15 mouse cellular contexts compared by ENCODE assay signal in genomic region chr4:134293061-134293691, GRCm38 (mm10). TPM values are rescaled to one million over a fixed set of nuclear protein-coding genes. Genes with fewer than 3 reads are reported as not detected.
DNase-seq lines count a peak whose midpoint lies in the region; ATAC-seq lines count a peak whose summit lies in the region.
"Had no signal": no experiment of that assay in that cellular context is flagged by ENCODE, and none has a peak within 500 bp of the region (broad histone marks: within the 10 kb centered on the region; RNA-seq: fewer than 3 reads in every experiment).

No protein-coding gene starts in this region.

- no peak overlapping the region for H3K27ac ChIP-seq in forebrain, embryonic 12.5 days
- H3K27ac ChIP-seq in forebrain, embryonic 13.5 days: no peak overlapping the region
- no peak overlapping the region for H3K27ac ChIP-seq in intestine, embryonic 16.5 days (ENCODE audit: low read length)
- H3K27ac ChIP-seq in intestine, embryonic 15.5 days: no peak overlapping the region
- H3K27ac ChIP-seq: kidney, embryonic 15.5 days; limb, embryonic 12.5 days; liver, embryonic 14.5 days; macrophage; midbrain, embryonic 15.5 days had no signal

- H3K4me2 ChIP-seq in forebrain, embryonic 12.5 days: no peak overlapping the region
- H3K4me2 ChIP-seq in forebrain, embryonic 13.5 days: no peak overlapping the region
- H3K4me2 ChIP-seq in intestine, embryonic 16.5 days (ENCODE audit: low read depth, low read length): no peak overlapping the region
- no peak overlapping the region for H3K4me2 ChIP-seq in intestine, embryonic 15.5 days (replicated peaks)
- H3K4me2 ChIP-seq: kidney, embryonic 15.5 days; limb, embryonic 12.5 days; midbrain, embryonic 15.5 days had no signal

- H3K9ac ChIP-seq in forebrain, embryonic 12.5 days: peak overlapping the region; percentile 0; the same call in 1 of the 2 replicates
- H3K9ac ChIP-seq in forebrain, embryonic 13.5 days: no peak overlapping the region
- H3K9ac ChIP-seq in intestine, embryonic 16.5 days (ENCODE audit: low read depth, low read length): peak overlapping the region; percentile 4; the same call in 1 of the 2 replicates
- H3K9ac ChIP-seq in intestine, embryonic 15.5 days: no peak overlapping the region
- H3K9ac ChIP-seq: kidney, embryonic 15.5 days; limb, embryonic 12.5 days; liver, embryonic 14.5 days; midbrain, embryonic 15.5 days had no signal

- H3K27me3 ChIP-seq in forebrain, embryonic 12.5 days: peaks cover 20% of the 10 kb centered on the region
- 0 out of 2 replicates have a peak, but pooled peaks cover 7% of the 10 kb centered on the region for H3K27me3 ChIP-seq in forebrain, embryonic 13.5 days
- H3K27me3 ChIP-seq in intestine, embryonic 16.5 days (replicated peaks; ENCODE audit: control insufficient read depth, insufficient read depth, low read length): no peaks in the 10 kb centered on the region
- H3K27me3 ChIP-seq in intestine, embryonic 15.5 days (replicated peaks): 0 out of 2 replicates have a peak, but pooled peaks cover 2% of the 10 kb centered on the region
- H3K27me3 ChIP-seq: midbrain, embryonic 15.5 days had no signal

- no peaks in the 10 kb centered on the region for H3K36me3 ChIP-seq in forebrain, embryonic 12.5 days (replicated peaks)
- no peaks in the 10 kb centered on the region for H3K36me3 ChIP-seq in forebrain, embryonic 13.5 days (ENCODE audit: poor library complexity, severe bottlenecking)
- no peaks in the 10 kb centered on the region for H3K36me3 ChIP-seq in intestine, embryonic 16.5 days (ENCODE audit: control insufficient read depth, insufficient read depth, low read length)
- H3K36me3 ChIP-seq in intestine, embryonic 15.5 days: no peaks in the 10 kb centered on the region
- H3K36me3 ChIP-seq: kidney, embryonic 15.5 days; limb, embryonic 12.5 days; midbrain, embryonic 15.5 days had no signal

- no peaks in the 10 kb centered on the region; the same call in 1 of the 2 replicates for H3K9me3 ChIP-seq in forebrain, embryonic 12.5 days
- H3K9me3 ChIP-seq in forebrain, embryonic 13.5 days (replicated peaks): no peaks in the 10 kb centered on the region
- no peaks in the 10 kb centered on the region for H3K9me3 ChIP-seq in intestine, embryonic 16.5 days (ENCODE audit: control insufficient read depth, low read length)
- no peaks in the 10 kb centered on the region for H3K9me3 ChIP-seq in intestine, embryonic 15.5 days
- H3K9me3 ChIP-seq: kidney, embryonic 15.5 days had no signal

- ATAC-seq in forebrain, embryonic 12.5 days (ENCODE audit: low FRiP score): no peak
- no peak for ATAC-seq in forebrain, embryonic 13.5 days
- ATAC-seq in intestine, embryonic 16.5 days: no peak
- ATAC-seq in intestine, embryonic 15.5 days: no peak
- ATAC-seq: forebrain, embryonic 14.5 days; midbrain, embryonic 15.5 days had no signal

- H3K4me3 ChIP-seq in forebrain, embryonic 12.5 days (replicated peaks): no peak overlapping the region
- no peak overlapping the region for H3K4me3 ChIP-seq in forebrain, embryonic 13.5 days
- no peak overlapping the region for H3K4me3 ChIP-seq in intestine, embryonic 16.5 days (ENCODE audit: low read length)
- no peak overlapping the region for H3K4me3 ChIP-seq in intestine, embryonic 15.5 days (replicated peaks)
- H3K4me3 ChIP-seq: kidney, embryonic 15.5 days; limb, embryonic 12.5 days; midbrain, embryonic 15.5 days had no signal

- 76% methylated on average over 18 of the region's 18 CpGs for WGBS in forebrain, embryonic 12.5 days
- WGBS in forebrain, embryonic 13.5 days: 79% methylated on average over 18 of the region's 18 CpGs
- 68% methylated on average over 18 of the region's 18 CpGs for WGBS in intestine, embryonic 16.5 days
- 75% methylated on average over 18 of the region's 18 CpGs for WGBS in intestine, embryonic 15.5 days

- peaks cover 7% of the 10 kb centered on the region for H3K4me1 ChIP-seq in forebrain, embryonic 12.5 days
- H3K4me1 ChIP-seq in forebrain, embryonic 13.5 days: peaks cover 10% of the 10 kb centered on the region
- H3K4me1 ChIP-seq in intestine, embryonic 16.5 days (ENCODE audit: control insufficient read depth, insufficient read depth, low read length): peaks cover 7% of the 10 kb centered on the region
- H3K4me1 ChIP-seq in intestine, embryonic 15.5 days (replicated peaks): peaks cover 8% of the 10 kb centered on the region

- DNase-seq in 416B (ENCODE audit: low read depth) (peak; percentile 59), MN1 (ENCODE audit: low spot score) (peak; percentile 74)
- no peak for DNase-seq in kidney, adult 11 months
- DNase-seq: adrenal gland, postnatal 10 days had no signal

RNA-seq across cellular contexts. Expression of gene Pdik1l, which starts 5.5 kb away (rescaled TPM):
- 33.3 and 34.8 TPM in 2 replicates for polyA plus RNA-seq in forebrain, embryonic 12.5 days (2016; fragmentation: Nextera tagmentation; extraction: Ambion mirVana)
- 32.4 and 37.3 TPM in 2 replicates for polyA plus RNA-seq in forebrain, embryonic 13.5 days (2015; fragmentation: Nextera tagmentation; extraction: Ambion mirVana)
- 14.0 and 16.5 TPM in 2 replicates for polyA plus RNA-seq in intestine, embryonic 16.5 days (2015; fragmentation: Nextera tagmentation; extraction: Ambion mirVana)
- 15.7 and 17.9 TPM in 2 replicates for polyA plus RNA-seq in intestine, embryonic 15.5 days (2015; fragmentation: Nextera tagmentation; extraction: Ambion mirVana)

RNA-seq across cellular contexts. Expression of gene Trim63, which starts 21.7 kb away (rescaled TPM):
- polyA plus RNA-seq in forebrain, embryonic 12.5 days (2016; fragmentation: Nextera tagmentation; extraction: Ambion mirVana): 0.17 and 0.27 TPM in 2 replicates
- polyA plus RNA-seq in forebrain, embryonic 13.5 days (2015; fragmentation: Nextera tagmentation; extraction: Ambion mirVana): 0.16 TPM in 1 of 2 replicates, not detected in the other
- polyA plus RNA-seq in intestine, embryonic 16.5 days (2015; fragmentation: Nextera tagmentation; extraction: Ambion mirVana): 1.3 and 1.9 TPM in 2 replicates
- 0.68 and 1.0 TPM in 2 replicates for polyA plus RNA-seq in intestine, embryonic 15.5 days (2015; fragmentation: Nextera tagmentation; extraction: Ambion mirVana)
- polyA plus RNA-seq: forebrain, embryonic 14.5 days; macrophage had no signal

RNA-seq across cellular contexts. Expression of gene Grrp1, which starts 39.3 kb away (rescaled TPM):
- 4.1 and 5.2 TPM in 2 replicates for polyA plus RNA-seq in forebrain, embryonic 12.5 days (2016; fragmentation: Nextera tagmentation; extraction: Ambion mirVana)
- polyA plus RNA-seq in forebrain, embryonic 13.5 days (2015; fragmentation: Nextera tagmentation; extraction: Ambion mirVana): 4.7 and 5.1 TPM in 2 replicates
- 3.6 and 5.0 TPM in 2 replicates for polyA plus RNA-seq in intestine, embryonic 16.5 days (2015; fragmentation: Nextera tagmentation; extraction: Ambion mirVana)
- 5.0 TPM in 2 replicates for polyA plus RNA-seq in intestine, embryonic 15.5 days (2015; fragmentation: Nextera tagmentation; extraction: Ambion mirVana)
- polyA plus RNA-seq: macrophage had no signal

RNA-seq across cellular contexts. Expression of gene Gm30191, which starts 46.4 kb away (rescaled TPM):
- not detected in 2 replicates for polyA plus RNA-seq in forebrain, embryonic 12.5 days (2016; fragmentation: Nextera tagmentation; extraction: Ambion mirVana)
- not detected in 2 replicates for polyA plus RNA-seq in forebrain, embryonic 13.5 days (2015; fragmentation: Nextera tagmentation; extraction: Ambion mirVana)
- polyA plus RNA-seq in intestine, embryonic 16.5 days (2015; fragmentation: Nextera tagmentation; extraction: Ambion mirVana): not detected in 2 replicates
- polyA plus RNA-seq in intestine, embryonic 15.5 days (2015; fragmentation: Nextera tagmentation; extraction: Ambion mirVana): not detected in 2 replicates
- polyA plus RNA-seq: forebrain, embryonic 14.5 days; kidney, embryonic 15.5 days; limb, embryonic 12.5 days; liver, embryonic 14.5 days; macrophage; midbrain, embryonic 15.5 days; neural tube, embryonic 14.5 days had no signal

RNA-seq across cellular contexts. Expression of gene Zfp593, which starts 47.8 kb away (rescaled TPM):
- 18.5 and 20.4 TPM in 2 replicates for polyA plus RNA-seq in forebrain, embryonic 12.5 days (2016; fragmentation: Nextera tagmentation; extraction: Ambion mirVana)
- polyA plus RNA-seq in forebrain, embryonic 13.5 days (2015; fragmentation: Nextera tagmentation; extraction: Ambion mirVana): 16.6 and 17.2 TPM in 2 replicates
- polyA plus RNA-seq in intestine, embryonic 16.5 days (2015; fragmentation: Nextera tagmentation; extraction: Ambion mirVana): 13.0 and 14.5 TPM in 2 replicates
- polyA plus RNA-seq in intestine, embryonic 15.5 days (2015; fragmentation: Nextera tagmentation; extraction: Ambion mirVana): 16.4 and 16.7 TPM in 2 replicates

Comparison
In these comparisons a context has a peak if more than half of its experiments do, and no peak if none do; other contexts are left out.
1. H3K9ac ChIP-seq: peak in forebrain, embryonic 12.5 days (single experiment) and intestine, embryonic 16.5 days (single experiment); none in forebrain, embryonic 13.5 days (single experiment) and intestine, embryonic 15.5 days (single experiment).